Mouse (Mus musculus): ENCODE measurements around the gene 2900026A02Rik. TPM values are rescaled to one million over a fixed set of nuclear protein-coding genes. Genes with fewer than 3 reads are reported as not detected.

Gene 2900026A02Rik
- polyA plus RNA-seq, 1 experiment from 2014 or later = 5.3 TPM

- no peaks in the 10 kb centered on the region for H3K27me3 ChIP-seq (ENCODE audit: control insufficient read depth, insufficient read depth, low read length)
- H3K9ac ChIP-seq (ENCODE audit: low read length) = peak overlapping the region; percentile 47
- DNase-seq (ENCODE audit: low spot score) = no peak
- no peak for ATAC-seq (ENCODE audit: low FRiP score, low TSS enrichment)
- peak overlapping the region; percentile 49 for H3K4me2 ChIP-seq (replicated peaks; ENCODE audit: low read depth)
- no peak for TF ChIP-seq EP300 (optimal IDR thresholded peaks at IDR 0.05)
- 7% methylated on average over 9 of the region's 9 CpGs for WGBS
- peaks cover 3% of the 10 kb centered on the region; the same call in 1 of the 2 replicates for H3K4me1 ChIP-seq (replicated peaks; ENCODE audit: control insufficient read depth, insufficient read depth)
- peak overlapping the region; percentile 26 for H3K4me3 ChIP-seq (ENCODE audit: low read depth, low read length)
- H3K36me3 ChIP-seq (ENCODE audit: control insufficient read depth, insufficient read depth, low read length) = no peaks in the 10 kb centered on the region
- no peak overlapping the region for H3K27ac ChIP-seq (replicated peaks)
- no peaks in the 10 kb centered on the region for H3K9me3 ChIP-seq (ENCODE audit: control insufficient read depth, low read length)
Observed at GRCm38 (mm10) chr5:113162699-113163098, 58.3 kb downstream of the 2900026A02Rik start.

- H3K27ac ChIP-seq (replicated peaks) = no peak overlapping the region
- ATAC-seq (ENCODE audit: low FRiP score, low TSS enrichment) = no peak
- no peak overlapping the region for H3K4me3 ChIP-seq (ENCODE audit: low read depth, low read length)
- no peak overlapping the region for H3K4me2 ChIP-seq (replicated peaks; ENCODE audit: low read depth)
- H3K9ac ChIP-seq (ENCODE audit: low read length) = no peak overlapping the region
- H3K9me3 ChIP-seq (ENCODE audit: control insufficient read depth, low read length) = no peaks in the 10 kb centered on the region
- WGBS = 84% methylated on average over 6 of the region's 6 CpGs
- no peak for DNase-seq (ENCODE audit: low spot score)
- TF ChIP-seq CTCF (IDR thresholded peaks at IDR 0.05; ENCODE audit: low read depth) (no peak), EP300 (optimal IDR thresholded peaks at IDR 0.05) (no peak)
- no peaks in the 10 kb centered on the region for H3K36me3 ChIP-seq (ENCODE audit: control insufficient read depth, insufficient read depth, low read length)
- H3K27me3 ChIP-seq (ENCODE audit: control insufficient read depth, insufficient read depth, low read length) = no peaks in the 10 kb centered on the region
- peaks cover 3% of the 10 kb centered on the region; the same call in 1 of the 2 replicates for H3K4me1 ChIP-seq (replicated peaks; ENCODE audit: control insufficient read depth, insufficient read depth)
Observed at GRCm38 (mm10) chr5:113161576-113161975, 59.5 kb downstream of the 2900026A02Rik start.

GRCm38 (mm10) chr5:113160320-113160719, 60.7 kb downstream of the 2900026A02Rik start:
- Histone ChIP-seq H3K4me3 (ENCODE audit: low read depth, low read length) (no peak overlapping the region), H3K9me3 (ENCODE audit: control insufficient read depth, low read length) (no peaks in the 10 kb centered on the region), H3K4me2 (replicated peaks; ENCODE audit: low read depth) (no peak overlapping the region), H3K4me1 (replicated peaks; ENCODE audit: control insufficient read depth, insufficient read depth) (peaks cover 3% of the 10 kb centered on the region; the same call in 1 of the 2 replicates), H3K27ac (replicated peaks) (no peak overlapping the region), H3K9ac (ENCODE audit: low read length) (no peak overlapping the region), H3K36me3 (ENCODE audit: control insufficient read depth, insufficient read depth, low read length) (no peaks in the 10 kb centered on the region), H3K27me3 (ENCODE audit: control insufficient read depth, insufficient read depth, low read length) (no peaks in the 10 kb centered on the region)
- DNase-seq (ENCODE audit: low spot score) (no peak), ATAC-seq (ENCODE audit: low FRiP score, low TSS enrichment) (no peak)
- WGBS = 76% methylated on average over 10 of the region's 10 CpGs
- TF ChIP-seq EP300 (optimal IDR thresholded peaks at IDR 0.05) = no peak
- TF ChIP-seq CTCF (IDR thresholded peaks at IDR 0.05; ENCODE audit: low read depth) = no peak

- H3K4me1 ChIP-seq (replicated peaks; ENCODE audit: control insufficient read depth, insufficient read depth) = peaks cover 5% of the 10 kb centered on the region; the same call in 1 of the 2 replicates
- no peak for ATAC-seq (ENCODE audit: low FRiP score, low TSS enrichment)
Observed at GRCm38 (mm10) chr5:113158759-113159355, 62.2 kb downstream of the 2900026A02Rik start.

GRCm38 (mm10) chr5:113157588-113157987, 63.4 kb downstream of the 2900026A02Rik start:
- H3K27ac ChIP-seq (replicated peaks) = no peak overlapping the region
- no peak overlapping the region for H3K9ac ChIP-seq (ENCODE audit: low read length)
- H3K4me2 ChIP-seq (replicated peaks; ENCODE audit: low read depth) = no peak overlapping the region
- ATAC-seq (ENCODE audit: low FRiP score, low TSS enrichment) (no peak), DNase-seq (ENCODE audit: low spot score) (no peak)
- H3K4me3 ChIP-seq (ENCODE audit: low read depth, low read length) = no peak overlapping the region
- no peaks in the 10 kb centered on the region for H3K27me3 ChIP-seq (ENCODE audit: control insufficient read depth, insufficient read depth, low read length)
- 25% methylated on average over 9 of the region's 10 CpGs for WGBS
- TF ChIP-seq CTCF (IDR thresholded peaks at IDR 0.05; ENCODE audit: low read depth) = no peak
- no peak for TF ChIP-seq EP300 (optimal IDR thresholded peaks at IDR 0.05)
- H3K36me3 ChIP-seq (ENCODE audit: control insufficient read depth, insufficient read depth, low read length) = no peaks in the 10 kb centered on the region
- H3K4me1 ChIP-seq (replicated peaks; ENCODE audit: control insufficient read depth, insufficient read depth) = 0 out of 2 replicates have a peak, but pooled peaks cover 2% of the 10 kb centered on the region
- no peaks in the 10 kb centered on the region for H3K9me3 ChIP-seq (ENCODE audit: control insufficient read depth, low read length)

More at GRCm38 (mm10) chr5:113158759-113159355, 62.2 kb downstream of the 2900026A02Rik start:
- no peak for DNase-seq (ENCODE audit: low spot score)
- no peak for TF ChIP-seq EP300 (optimal IDR thresholded peaks at IDR 0.05)
- no peak for TF ChIP-seq CTCF (IDR thresholded peaks at IDR 0.05; ENCODE audit: low read depth)
- WGBS = 45% methylated on average over 8 of the region's 8 CpGs
- no peak overlapping the region for H3K9ac ChIP-seq (ENCODE audit: low read length)
- no peaks in the 10 kb centered on the region for H3K36me3 ChIP-seq (ENCODE audit: control insufficient read depth, insufficient read depth, low read length)
- no peak overlapping the region for H3K4me2 ChIP-seq (replicated peaks; ENCODE audit: low read depth)
- no peak overlapping the region for H3K4me3 ChIP-seq (ENCODE audit: low read depth, low read length)
- H3K27ac ChIP-seq (replicated peaks) = no peak overlapping the region
- H3K9me3 ChIP-seq (ENCODE audit: control insufficient read depth, low read length) = no peaks in the 10 kb centered on the region
- H3K27me3 ChIP-seq (ENCODE audit: control insufficient read depth, insufficient read depth, low read length) = no peaks in the 10 kb centered on the region

GRCm38 (mm10) chr5:113157006-113157405, 64.0 kb downstream of the 2900026A02Rik start:
- ATAC-seq (ENCODE audit: low FRiP score, low TSS enrichment) = no peak
- no peaks in the 10 kb centered on the region for H3K27me3 ChIP-seq (ENCODE audit: control insufficient read depth, insufficient read depth, low read length)
- H3K4me1 ChIP-seq (replicated peaks; ENCODE audit: control insufficient read depth, insufficient read depth) = 0 out of 2 replicates have a peak, but pooled peaks cover 2% of the 10 kb centered on the region

More at GRCm38 (mm10) chr5:113157006-113157405, 64.0 kb downstream of the 2900026A02Rik start:
- WGBS = 67% methylated on average over 5 of the region's 5 CpGs
- TF ChIP-seq CTCF (IDR thresholded peaks at IDR 0.05; ENCODE audit: low read depth) (no peak), EP300 (optimal IDR thresholded peaks at IDR 0.05) (no peak)
- no peaks in the 10 kb centered on the region for H3K9me3 ChIP-seq (ENCODE audit: control insufficient read depth, low read length)
- H3K4me3 ChIP-seq (ENCODE audit: low read depth, low read length) = no peak overlapping the region
- H3K36me3 ChIP-seq (ENCODE audit: control insufficient read depth, insufficient read depth, low read length) = no peaks in the 10 kb centered on the region
- H3K27ac ChIP-seq (replicated peaks) = 0 out of 2 replicates have a peak overlapping the region, but pooled peaks have one; percentile 53
- H3K9ac ChIP-seq (ENCODE audit: low read length) = no peak overlapping the region
- DNase-seq (ENCODE audit: low spot score) = no peak
- H3K4me2 ChIP-seq (replicated peaks; ENCODE audit: low read depth) = no peak overlapping the region
